Mouse (Mus musculus) CH12.LX (cell line): ENCODE data around the gene Oxtr.

Experiments used
- CHD1 ChIP-seq: IDR thresholded peaks from 2 replicates; pipeline ENCODE4 v1.6.1; 2012; ENCODE audit warnings: low read depth, low read length, improper control_type of control experiment, inconsistent platforms
- CTCF ChIP-seq, 2 experiments: IDR thresholded peaks in 1 of 2; conservative IDR thresholded peaks in 1 of 2; 2 replicates each; pipeline ENCODE4 v1.5.1; 2011 to 2012; ENCODE audit warnings: low read depth in 2 of 2, low read length in 2 of 2, improper control_type of control experiment in 1 of 2, inconsistent platforms in 1 of 2, mild to moderate bottlenecking in 1 of 2, moderate library complexity in 1 of 2
- EP300 ChIP-seq: IDR thresholded peaks from 2 replicates; pipeline ENCODE4 v1.6.1; 2011; ENCODE audit warnings: low read length, improper control_type of control experiment
- JUN ChIP-seq: IDR thresholded peaks from 2 replicates; pipeline ENCODE4 v1.6.1; 2011; ENCODE audit warnings: low read depth, mild to moderate bottlenecking, low read length, improper control_type of control experiment, moderate library complexity; ENCODE audit not compliant: insufficient read depth
- MAFK ChIP-seq: IDR thresholded peaks from 2 replicates; pipeline ENCODE4 v1.6.1; 2011; ENCODE audit warnings: low read length, improper control_type of control experiment; ENCODE audit not compliant: insufficient replicate concordance
- MAX ChIP-seq: IDR thresholded peaks from 2 replicates; pipeline ENCODE4 v1.6.1; 2011; ENCODE audit warnings: low read length, improper control_type of control experiment
- MAZ ChIP-seq: IDR thresholded peaks from 2 replicates; pipeline ENCODE4 v1.6.1; 2012; ENCODE audit warnings: low read depth, mild to moderate bottlenecking, inconsistent platforms, low read length, improper control_type of control experiment, moderate library complexity
- POLR2A ChIP-seq: IDR thresholded peaks from 2 replicates; pipeline ENCODE4 v1.6.1; 2011; ENCODE audit warnings: low read depth, mild to moderate bottlenecking, improper control_type of control experiment, low read length
- SIN3A ChIP-seq: IDR thresholded peaks from 2 replicates; pipeline ENCODE4 v1.6.1; 2012; ENCODE audit warnings: low read length, improper control_type of control experiment, inconsistent platforms
- SMC3 ChIP-seq: IDR thresholded peaks from 2 replicates; pipeline ENCODE4 v1.6.1; 2011; ENCODE audit warnings: low read depth, low read length, improper control_type of control experiment
- TBP ChIP-seq: conservative IDR thresholded peaks from 2 replicates; pipeline ENCODE4 v1.6.1; 2011; ENCODE audit warnings: low read depth, low read length, improper control_type of control experiment
- TCF12 ChIP-seq: IDR thresholded peaks from 2 replicates; pipeline ENCODE4 v1.6.1; 2014; ENCODE audit warnings: low read depth, mild to moderate bottlenecking, inconsistent platforms, low read length, improper control_type of control experiment
- ZC3H11A ChIP-seq: IDR thresholded peaks from 2 replicates; pipeline ENCODE4 v1.6.1; 2012; ENCODE audit warnings: low read depth, mild to moderate bottlenecking, inconsistent platforms, low read length, improper control_type of control experiment
- ZMIZ1 ChIP-seq: IDR thresholded peaks from 2 replicates; pipeline ENCODE4 v1.6.1; 2012; ENCODE audit warnings: low read depth, mild to moderate bottlenecking, inconsistent platforms, low read length, improper control_type of control experiment

DNA sequence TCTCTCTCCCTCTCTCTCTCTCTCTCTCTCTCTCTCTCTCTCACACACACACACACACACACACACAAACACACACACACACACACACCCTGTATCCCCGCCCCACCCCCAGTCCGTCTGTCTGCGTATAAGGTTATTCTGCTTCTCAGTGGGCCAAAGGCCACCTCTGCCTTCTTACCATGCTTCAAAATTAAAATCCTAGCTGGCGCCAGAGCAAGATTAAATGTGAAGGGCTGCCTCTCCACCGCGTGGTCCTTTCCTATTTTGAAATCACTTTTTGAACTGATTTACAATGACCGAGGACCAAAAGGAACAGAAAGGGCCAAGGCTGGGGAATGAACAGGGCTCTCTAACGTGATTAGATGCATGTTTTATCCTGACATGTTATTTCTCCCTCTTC, 1.8 kb upstream of the Oxtr start:
- TF ChIP-seq ZC3H11A (no peak), MAX (no peak), TCF12 (no peak), TBP (no peak), CTCF (conservative IDR thresholded peaks at IDR 0.05 in 1 of 2, IDR thresholded peaks at IDR 0.05 in 1 of 2; ENCODE audit: low read depth in 2 of 2, low read length in 2 of 2) (no peak), EP300 (no peak), CHD1 (no peak), POLR2A (no peak), ZMIZ1 (no peak), SMC3 (no peak), SIN3A (no peak), MAFK (no peak), MAZ (no peak), JUN (no peak)
